Mouse (Mus musculus): ENCODE results near the gene E2f7. TPM values are rescaled to one million over a fixed set of nuclear protein-coding genes. Genes with fewer than 3 reads are reported as not detected.

E2f7 gene
- polyA plus RNA-seq (2015; fragmentation: Nextera tagmentation; extraction: Ambion mirVana), result 5.0 and 7.1 TPM in 2 replicates

GRCm38 (mm10) chr10:110744686-110745639 lies at the start of gene E2f7:
TSS of gene E2f7 (plus strand) at chr10:110745439.
- no peaks in the 10 kb centered on the region for H3K9me3 ChIP-seq (ENCODE audit: low read length)
- peak; percentile 93 for DNase-seq
- peaks cover 8% of the 10 kb centered on the region; the same call in 1 of the 2 replicates for H3K4me1 ChIP-seq (ENCODE audit: insufficient read depth)
- TF ChIP-seq EP300 (IDR thresholded peaks at IDR 0.05; ENCODE audit: low read depth) (no peak), CTCF (IDR thresholded peaks at IDR 0.05; ENCODE audit: low read depth) (no peak; the same call in 1 of the 2 replicates)
- H3K27me3 ChIP-seq (ENCODE audit: insufficient read depth, low read length), result peaks cover 3% of the 10 kb centered on the region; the same call in 1 of the 2 replicates
- peak within 1 kb of the TSS; percentile 78 for H3K9ac ChIP-seq (replicated peaks)
- WGBS (ENCODE audit: insufficient replicate concordance), result under 1% methylated on average over 72 of the region's 98 CpGs
- H3K4me3 ChIP-seq (ENCODE audit: low read depth, low read length), result peak within 1 kb of the TSS; percentile 65
- peak; percentile 96 for ATAC-seq
- peaks cover 15% of the 10 kb centered on the region; the same call in 1 of the 2 replicates for H3K36me3 ChIP-seq (replicated peaks; ENCODE audit: insufficient read depth, low read length)
- H3K27ac ChIP-seq (ENCODE audit: low read depth), result peak within 1 kb of the TSS; percentile 36; the same call in 1 of the 2 replicates
- peak within 1 kb of the TSS; percentile 92 for H3K4me2 ChIP-seq (ENCODE audit: low read depth, low read length)

- no peaks in the 10 kb centered on the region for H3K9me3 ChIP-seq (ENCODE audit: low read length)
- H3K27ac ChIP-seq (ENCODE audit: low read depth), result no peak overlapping the region
- TF ChIP-seq CTCF (IDR thresholded peaks at IDR 0.05; ENCODE audit: low read depth) (no peak), EP300 (IDR thresholded peaks at IDR 0.05; ENCODE audit: low read depth) (no peak)
- no peak for ATAC-seq
- no peaks in the 10 kb centered on the region for H3K27me3 ChIP-seq (ENCODE audit: insufficient read depth, low read length)
- H3K4me1 ChIP-seq (ENCODE audit: insufficient read depth), result no peaks in the 10 kb centered on the region
- H3K9ac ChIP-seq (replicated peaks), result no peak overlapping the region
- H3K4me2 ChIP-seq (ENCODE audit: low read depth, low read length), result no peak overlapping the region
- H3K4me3 ChIP-seq (ENCODE audit: low read depth, low read length), result no peak overlapping the region
- DNase-seq, result no peak
- 52% methylated on average over 1 of the region's 1 CpGs for WGBS (ENCODE audit: insufficient replicate concordance)
- H3K36me3 ChIP-seq (replicated peaks; ENCODE audit: insufficient read depth, low read length), result no peaks in the 10 kb centered on the region
Measured at GRCm38 (mm10) chr10:110701276-110701675, 44.0 kb upstream of the E2f7 start.

GRCm38 (mm10) chr10:110705672-110706071 lies 39.6 kb upstream of the E2f7 start:
- DNase-seq, result peak; percentile 54
- H3K36me3 ChIP-seq (replicated peaks; ENCODE audit: insufficient read depth, low read length), result no peaks in the 10 kb centered on the region
- 51% methylated on average over 9 of the region's 9 CpGs for WGBS (ENCODE audit: insufficient replicate concordance)
- no peak overlapping the region for H3K27ac ChIP-seq (ENCODE audit: low read depth)
- H3K9ac ChIP-seq (replicated peaks), result no peak overlapping the region
- no peaks in the 10 kb centered on the region for H3K9me3 ChIP-seq (ENCODE audit: low read length)
- H3K4me2 ChIP-seq (ENCODE audit: low read depth, low read length), result no peak overlapping the region
- H3K4me1 ChIP-seq (ENCODE audit: insufficient read depth), result no peaks in the 10 kb centered on the region
- ATAC-seq, result no peak
- TF ChIP-seq EP300 (IDR thresholded peaks at IDR 0.05; ENCODE audit: low read depth) (no peak), CTCF (IDR thresholded peaks at IDR 0.05; ENCODE audit: low read depth) (peak; percentile 61)
- H3K27me3 ChIP-seq (ENCODE audit: insufficient read depth, low read length), result no peaks in the 10 kb centered on the region
- H3K4me3 ChIP-seq (ENCODE audit: low read depth, low read length), result no peak overlapping the region

GRCm38 (mm10) chr10:110707390-110708113 lies 37.7 kb upstream of the E2f7 start:
- H3K27ac ChIP-seq (ENCODE audit: low read depth), result peak overlapping the region; percentile 74

GRCm38 (mm10) chr10:110716887-110717286 lies 28.4 kb upstream of the E2f7 start:
- no peaks in the 10 kb centered on the region for H3K9me3 ChIP-seq (ENCODE audit: low read length)
- H3K27me3 ChIP-seq (ENCODE audit: insufficient read depth, low read length), result no peaks in the 10 kb centered on the region
- no peak overlapping the region for H3K27ac ChIP-seq (ENCODE audit: low read depth)
- TF ChIP-seq EP300 (IDR thresholded peaks at IDR 0.05; ENCODE audit: low read depth), result peak; percentile 63
- no peak for TF ChIP-seq CTCF (IDR thresholded peaks at IDR 0.05; ENCODE audit: low read depth)
- no peaks in the 10 kb centered on the region for H3K36me3 ChIP-seq (replicated peaks; ENCODE audit: insufficient read depth, low read length)
- H3K4me2 ChIP-seq (ENCODE audit: low read depth, low read length), result no peak overlapping the region
- no peak overlapping the region for H3K4me3 ChIP-seq (ENCODE audit: low read depth, low read length)
- H3K9ac ChIP-seq (replicated peaks), result no peak overlapping the region
- DNase-seq (peak; percentile 15), ATAC-seq (peak; percentile 86)
- no peaks in the 10 kb centered on the region for H3K4me1 ChIP-seq (ENCODE audit: insufficient read depth)
- 69% methylated on average over 10 of the region's 10 CpGs for WGBS (ENCODE audit: insufficient replicate concordance)

More at GRCm38 (mm10) chr10:110707390-110708113, 37.7 kb upstream of the E2f7 start:
- H3K4me3 ChIP-seq (ENCODE audit: low read depth, low read length), result no peak overlapping the region
- 39% methylated on average over 16 of the region's 16 CpGs for WGBS (ENCODE audit: insufficient replicate concordance)
- H3K4me2 ChIP-seq (ENCODE audit: low read depth, low read length), result peak overlapping the region; percentile 31
- H3K9me3 ChIP-seq (ENCODE audit: low read length), result no peaks in the 10 kb centered on the region
- no peaks in the 10 kb centered on the region for H3K36me3 ChIP-seq (replicated peaks; ENCODE audit: insufficient read depth, low read length)
- H3K4me1 ChIP-seq (ENCODE audit: insufficient read depth), result no peaks in the 10 kb centered on the region
- no peak overlapping the region for H3K9ac ChIP-seq (replicated peaks)
- H3K27me3 ChIP-seq (ENCODE audit: insufficient read depth, low read length), result no peaks in the 10 kb centered on the region
- ATAC-seq, result peak; percentile 96
- 0 out of 2 replicates have a peak, but pooled peaks have one; percentile 26 for TF ChIP-seq CTCF (IDR thresholded peaks at IDR 0.05; ENCODE audit: low read depth)
- TF ChIP-seq EP300 (IDR thresholded peaks at IDR 0.05; ENCODE audit: low read depth), result peak; percentile 54; the same call in 1 of the 2 replicates
- peak; percentile 27 for DNase-seq

GRCm38 (mm10) chr10:110726431-110726830 lies 18.8 kb upstream of the E2f7 start:
- 78% methylated on average over 15 of the region's 15 CpGs for WGBS (ENCODE audit: insufficient replicate concordance)
- Histone ChIP-seq H3K27me3 (ENCODE audit: insufficient read depth, low read length) (no peaks in the 10 kb centered on the region), H3K36me3 (replicated peaks; ENCODE audit: insufficient read depth, low read length) (no peaks in the 10 kb centered on the region), H3K9me3 (ENCODE audit: low read length) (no peaks in the 10 kb centered on the region), H3K9ac (replicated peaks) (no peak overlapping the region), H3K4me2 (ENCODE audit: low read depth, low read length) (no peak overlapping the region), H3K4me3 (ENCODE audit: low read depth, low read length) (no peak overlapping the region), H3K27ac (ENCODE audit: low read depth) (no peak overlapping the region), H3K4me1 (ENCODE audit: insufficient read depth) (no peaks in the 10 kb centered on the region)
- ATAC-seq (no peak), DNase-seq (no peak)
- TF ChIP-seq CTCF (IDR thresholded peaks at IDR 0.05; ENCODE audit: low read depth), result no peak
- no peak for TF ChIP-seq EP300 (IDR thresholded peaks at IDR 0.05; ENCODE audit: low read depth)
